Mouse (Mus musculus): Measurements from ENCODE around the gene Apc2.

Gene Apc2

DNA sequence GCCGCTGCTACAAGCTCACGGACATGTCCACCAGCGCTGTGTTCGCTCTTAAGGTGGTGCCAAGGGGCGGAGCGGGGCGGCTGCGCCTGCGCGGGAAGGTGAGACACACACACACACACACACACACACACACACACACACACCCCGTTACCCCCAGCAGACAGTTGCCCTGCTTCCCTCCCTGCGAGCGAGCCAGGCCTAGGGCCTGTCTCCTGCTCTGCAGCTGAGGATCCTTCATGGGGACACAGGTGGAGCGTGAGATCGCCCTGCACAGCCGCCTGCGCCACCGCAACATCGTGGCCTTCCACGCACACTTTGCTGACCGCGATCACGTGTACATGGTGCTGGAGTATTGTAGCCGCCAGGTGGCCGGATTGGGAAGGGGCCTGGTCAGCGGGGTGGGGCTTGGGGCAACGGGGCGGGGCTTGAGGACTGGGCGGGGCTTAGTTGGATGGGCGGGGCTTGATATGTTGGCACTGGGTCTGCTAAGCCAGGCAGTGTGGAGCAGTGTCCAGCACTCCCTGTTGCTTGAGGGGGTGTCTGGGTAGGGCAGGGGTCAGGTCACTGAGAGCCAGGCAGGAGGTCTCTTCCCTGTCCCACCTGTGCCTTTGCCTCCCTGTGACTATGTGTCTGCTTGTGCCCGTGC, 62.3 kb downstream of the Apc2 start:
- ATAC-seq (ENCODE audit: insufficient number of reproducible peaks, low FRiP score, low TSS enrichment): no peak

DNA sequence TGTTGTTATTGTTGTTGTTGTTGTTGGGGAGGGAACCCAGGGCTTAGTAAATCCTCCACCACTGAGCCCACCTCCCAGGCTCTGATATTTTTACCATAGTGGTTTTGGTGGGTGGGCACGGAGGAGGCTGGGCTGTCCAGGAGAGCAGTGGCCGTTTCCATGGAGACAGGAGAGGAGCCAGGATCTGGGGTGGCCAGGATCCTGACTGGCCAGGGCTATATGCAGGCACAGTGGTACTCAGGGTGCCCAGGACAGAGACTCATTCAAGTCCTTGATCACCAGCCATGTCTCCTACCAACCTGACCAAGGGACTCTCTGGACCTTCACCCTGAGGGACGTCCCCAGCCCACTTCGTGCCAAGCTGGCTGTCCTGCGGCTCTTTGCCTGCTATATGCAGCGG, 68.0 kb downstream of the Apc2 start:
- no peak for ATAC-seq (ENCODE audit: insufficient number of reproducible peaks, low FRiP score, low TSS enrichment)

DNA sequence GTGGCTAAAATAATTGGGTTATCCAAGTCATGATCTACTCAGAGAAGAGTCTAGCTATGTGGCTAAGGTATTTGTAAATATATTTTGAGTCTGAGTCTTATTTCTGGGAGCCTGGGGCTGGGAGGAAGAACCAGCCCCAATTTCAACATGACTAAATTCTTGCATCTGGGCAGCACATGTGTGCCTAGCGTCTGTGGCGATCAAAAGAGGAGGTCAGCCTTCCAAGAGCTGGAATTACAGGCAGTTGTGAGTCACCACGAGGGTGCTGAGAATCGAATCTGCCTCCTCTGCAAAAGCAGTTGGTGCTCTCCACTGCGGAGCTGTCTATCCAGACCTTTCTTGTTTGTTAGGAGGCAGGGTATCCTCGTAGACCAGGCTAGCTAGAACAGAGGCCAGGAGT, 70.0 kb downstream of the Apc2 start:
- ATAC-seq (ENCODE audit: insufficient number of reproducible peaks, low FRiP score, low TSS enrichment): no peak

All from cerebellum, adult (tissue).